Mouse (Mus musculus): ENCODE measurements around the gene Rnf185. TPM values are rescaled to one million over a fixed set of nuclear protein-coding genes. Genes with fewer than 3 reads are reported as not detected.
A peak's percentile ranks its signal among the peaks of the same experiment; 100 is the strongest.

Rnf185 gene
- polyA plus RNA-seq, 1 experiment: 28.7 TPM

GRCm38 (mm10) chr11:3371599-3372295 lies 80.4 kb downstream of the Rnf185 start:
- Histone ChIP-seq H3K27ac (ENCODE audit: insufficient read depth, low read length) (peak overlapping the region; percentile 37; the same call in 1 of the 2 replicates), H3K4me1 (ENCODE audit: control insufficient read depth, insufficient read depth, low read length) (peaks cover 1% of the 10 kb centered on the region; the same call in 1 of the 2 replicates), H3K4me3 (ENCODE audit: insufficient read depth, low read length) (peak overlapping the region; percentile 63)
- TF ChIP-seq POLR2A (IDR thresholded peaks at IDR 0.05; ENCODE audit: extremely low read depth, insufficient read depth, low read length) (no peak), CTCF (IDR thresholded peaks at IDR 0.05; ENCODE audit: extremely low read depth, insufficient read depth, low read length) (no peak)

GRCm38 (mm10) chr11:3370928-3371598 lies 81.1 kb downstream of the Rnf185 start:
- H3K27ac ChIP-seq (ENCODE audit: insufficient read depth, low read length): peak overlapping the region; percentile 38
- H3K4me1 ChIP-seq (ENCODE audit: control insufficient read depth, insufficient read depth, low read length): peaks cover 4% of the 10 kb centered on the region
- H3K4me3 ChIP-seq (ENCODE audit: insufficient read depth, low read length): peak overlapping the region; percentile 63
- TF ChIP-seq POLR2A (IDR thresholded peaks at IDR 0.05; ENCODE audit: extremely low read depth, insufficient read depth, low read length): peak; percentile 86
- no peak for TF ChIP-seq CTCF (IDR thresholded peaks at IDR 0.05; ENCODE audit: extremely low read depth, insufficient read depth, low read length)

- peaks cover 4% of the 10 kb centered on the region for H3K4me1 ChIP-seq (ENCODE audit: control insufficient read depth, insufficient read depth, low read length)
- TF ChIP-seq POLR2A (IDR thresholded peaks at IDR 0.05; ENCODE audit: extremely low read depth, insufficient read depth, low read length) (no peak), CTCF (IDR thresholded peaks at IDR 0.05; ENCODE audit: extremely low read depth, insufficient read depth, low read length) (no peak)
These were observed 82.0 kb downstream of the Rnf185 start for GRCm38 (mm10) chr11:3370162-3370561.

DNA sequence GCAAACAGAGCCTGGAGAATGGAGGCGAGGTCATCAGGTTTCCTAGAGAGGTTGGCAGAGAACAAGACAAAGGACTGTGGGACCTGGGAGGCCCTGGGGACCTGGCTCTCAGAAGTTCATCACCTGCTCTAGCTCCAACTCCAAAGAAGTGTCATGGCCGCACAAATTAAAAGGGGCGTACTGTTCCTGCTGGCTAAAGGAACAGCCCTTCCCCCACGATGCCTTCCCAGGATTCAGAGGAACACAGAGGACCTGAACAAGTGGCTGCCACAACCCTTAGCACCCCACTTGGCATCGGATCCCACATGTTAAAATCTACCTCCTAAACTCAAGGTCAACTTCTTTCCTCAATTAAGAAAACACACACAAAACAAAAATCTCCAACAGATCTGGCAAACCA lies 82.7 kb downstream of the Rnf185 start:
- no peak for TF ChIP-seq POLR2A (IDR thresholded peaks at IDR 0.05; ENCODE audit: extremely low read depth, insufficient read depth, low read length)
- TF ChIP-seq CTCF (IDR thresholded peaks at IDR 0.05; ENCODE audit: extremely low read depth, insufficient read depth, low read length): no peak
- peak overlapping the region; percentile 63 for H3K4me3 ChIP-seq (ENCODE audit: insufficient read depth, low read length)

More at GRCm38 (mm10) chr11:3370162-3370561, 82.0 kb downstream of the Rnf185 start:
- Histone ChIP-seq H3K27ac (ENCODE audit: insufficient read depth, low read length) (no peak overlapping the region), H3K4me3 (ENCODE audit: insufficient read depth, low read length) (peak overlapping the region; percentile 63)

GRCm38 (mm10) chr11:3368983-3369382 lies 83.2 kb downstream of the Rnf185 start:
- TF ChIP-seq CTCF (IDR thresholded peaks at IDR 0.05; ENCODE audit: extremely low read depth, insufficient read depth, low read length) (no peak), POLR2A (IDR thresholded peaks at IDR 0.05; ENCODE audit: extremely low read depth, insufficient read depth, low read length) (no peak)
- Histone ChIP-seq H3K4me3 (ENCODE audit: insufficient read depth, low read length) (no peak overlapping the region; the same call in 1 of the 2 replicates), H3K27ac (ENCODE audit: insufficient read depth, low read length) (no peak overlapping the region), H3K4me1 (ENCODE audit: control insufficient read depth, insufficient read depth, low read length) (peaks cover 4% of the 10 kb centered on the region)

More for the DNA sequence above, 82.7 kb downstream of the Rnf185 start:
- Histone ChIP-seq H3K4me1 (ENCODE audit: control insufficient read depth, insufficient read depth, low read length) (peaks cover 4% of the 10 kb centered on the region), H3K27ac (ENCODE audit: insufficient read depth, low read length) (no peak overlapping the region)

- Histone ChIP-seq H3K4me3 (ENCODE audit: insufficient read depth, low read length) (no peak overlapping the region), H3K27ac (ENCODE audit: insufficient read depth, low read length) (no peak overlapping the region), H3K4me1 (ENCODE audit: control insufficient read depth, insufficient read depth, low read length) (peaks cover 4% of the 10 kb centered on the region)
- TF ChIP-seq POLR2A (IDR thresholded peaks at IDR 0.05; ENCODE audit: extremely low read depth, insufficient read depth, low read length) (no peak), CTCF (IDR thresholded peaks at IDR 0.05; ENCODE audit: extremely low read depth, insufficient read depth, low read length) (no peak)
These were observed 85.8 kb downstream of the Rnf185 start for GRCm38 (mm10) chr11:3366411-3366810.

Other genes with a start within 250 kb of the Rnf185 start
- 48.1 and 55.8 TPM in 2 replicates for gene Eif4enif1, start 250.0 kb downstream of the Rnf185 start, polyA plus RNA-seq (2012; rRNA removed)
- 77.1 and 88.5 TPM in 2 replicates for gene Drg1, start 185.9 kb downstream of the Rnf185 start, polyA plus RNA-seq (2012; rRNA removed)
- 29.0 and 30.1 TPM in 2 replicates for gene Patz1, start 163.5 kb downstream of the Rnf185 start, polyA plus RNA-seq (2012; rRNA removed)
- gene Pik3ip1, start 122.0 kb downstream of the Rnf185 start, polyA plus RNA-seq (2012; rRNA removed): 41.3 and 42.6 TPM in 2 replicates
- 140 and 153 TPM in 2 replicates for gene Limk2, start 43.2 kb downstream of the Rnf185 start, polyA plus RNA-seq (2012; rRNA removed)
- gene Pla2g3, start 35.9 kb upstream of the Rnf185 start, polyA plus RNA-seq (2012; rRNA removed): 2.6 and 2.9 TPM in 2 replicates
- 38.4 and 39.0 TPM in 2 replicates for gene Inpp5j, start 52.5 kb upstream of the Rnf185 start, polyA plus RNA-seq (2012; rRNA removed)
- gene Selenom, start 62.3 kb upstream of the Rnf185 start, polyA plus RNA-seq (2012; rRNA removed): 243 and 244 TPM in 2 replicates
- 4.9 and 5.4 TPM in 2 replicates for gene Smtn, start 88.2 kb upstream of the Rnf185 start, polyA plus RNA-seq (2012; rRNA removed)
- 24.5 and 26.3 TPM in 2 replicates for gene Morc2a, start 196.8 kb upstream of the Rnf185 start, polyA plus RNA-seq (2012; rRNA removed)